Mouse (Mus musculus) bone marrow macrophage, adult 2 months (primary cell): ENCODE data around the gene Art3.

Source experiments
- CTCF ChIP-seq: IDR thresholded peaks from 2 replicates; pipeline ENCODE4 v1.5.1; 2012; ENCODE audit warnings: low read depth, mild to moderate bottlenecking, low read length, moderate library complexity
- POLR2A ChIP-seq: IDR thresholded peaks from 2 replicates; pipeline ENCODE4 v1.6.1; 2012; ENCODE audit warnings: mild to moderate bottlenecking, low read depth, low read length, borderline replicate concordance

DNA sequence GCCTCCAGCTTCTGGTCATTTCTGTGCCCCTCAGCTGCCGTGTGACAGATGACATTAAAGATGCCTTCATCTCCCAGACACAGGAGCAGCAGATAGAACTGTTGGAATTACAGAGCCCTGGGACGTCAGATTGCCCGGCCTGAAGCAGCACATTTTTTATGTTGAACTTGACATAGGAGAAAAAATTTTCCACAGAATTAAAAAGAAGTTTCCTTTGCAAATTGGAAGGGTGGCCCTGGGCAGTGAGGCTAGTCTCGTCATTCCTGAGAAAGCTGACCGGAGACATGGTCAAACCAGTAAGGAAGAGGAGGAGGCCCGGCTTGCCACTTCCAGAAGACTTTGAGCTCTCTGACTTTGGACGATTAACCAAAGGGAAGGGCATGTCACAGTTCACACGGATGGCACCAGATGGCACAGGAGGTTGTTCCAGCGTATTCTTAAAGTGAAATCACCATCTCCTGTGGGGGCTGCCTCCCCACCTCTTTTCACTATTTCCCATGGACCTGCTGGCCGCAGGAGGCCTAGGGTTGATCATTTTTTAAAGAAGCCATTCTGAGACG, 33.6 kb downstream of the Art3 start:
- no peak for TF ChIP-seq POLR2A
- TF ChIP-seq CTCF, result no peak
